Mouse (Mus musculus): ENCODE results near the gene Slc37a2.
A peak's percentile ranks its signal among the peaks of the same experiment; 100 is the strongest.

Slc37a2 gene

GRCm38 (mm10) chr9:37214327-37215060 lies 41.0 kb downstream of the Slc37a2 start:
- no peak for DNase-seq (ENCODE audit: low read depth, low spot score)

DNA sequence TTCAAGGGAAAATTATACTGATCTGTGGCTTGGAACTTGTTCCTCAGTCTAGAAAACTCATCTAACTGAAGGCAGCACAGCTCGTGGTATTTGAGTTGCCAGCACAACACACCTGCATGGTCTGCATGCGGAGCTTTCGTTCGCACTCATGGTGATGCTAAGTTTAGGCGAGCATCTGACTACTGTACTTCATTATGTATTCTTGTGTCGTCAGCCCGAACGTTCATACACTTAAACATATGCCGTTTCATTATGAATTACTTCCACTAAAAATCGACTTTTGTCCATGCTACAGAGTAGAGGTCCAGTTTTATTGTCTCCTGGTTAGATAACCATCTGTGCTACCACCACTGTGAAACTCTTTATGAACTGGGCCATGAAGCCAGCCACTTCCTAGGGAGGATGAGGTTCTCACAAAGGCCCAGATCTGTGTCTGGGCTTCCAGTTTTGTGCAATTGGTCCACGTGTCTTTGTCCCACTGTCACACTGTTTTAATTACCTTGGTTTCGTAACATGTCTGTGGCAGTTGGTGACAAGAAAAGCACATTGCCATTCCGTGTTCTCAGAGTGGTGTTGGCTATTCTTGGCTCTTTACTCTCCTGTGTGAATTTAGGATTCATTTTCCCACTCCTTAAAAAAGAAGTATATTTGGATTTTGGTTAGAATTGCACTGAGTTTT lies 42.3 kb downstream of the Slc37a2 start:
- DNase-seq (ENCODE audit: low read depth, low spot score) = no peak

GRCm38 (mm10) chr9:37207929-37208411 lies 47.6 kb downstream of the Slc37a2 start, which contains the start of gene Tmem218:
Gene Tmem218 (plus strand): TSS chr9:37208223.
- DNase-seq (ENCODE audit: low read depth, low spot score) = peak; percentile 100

GRCm38 (mm10) chr9:37203884-37204283 lies 51.7 kb downstream of the Slc37a2 start:
- DNase-seq (ENCODE audit: low read depth, low spot score) = no peak

DNA sequence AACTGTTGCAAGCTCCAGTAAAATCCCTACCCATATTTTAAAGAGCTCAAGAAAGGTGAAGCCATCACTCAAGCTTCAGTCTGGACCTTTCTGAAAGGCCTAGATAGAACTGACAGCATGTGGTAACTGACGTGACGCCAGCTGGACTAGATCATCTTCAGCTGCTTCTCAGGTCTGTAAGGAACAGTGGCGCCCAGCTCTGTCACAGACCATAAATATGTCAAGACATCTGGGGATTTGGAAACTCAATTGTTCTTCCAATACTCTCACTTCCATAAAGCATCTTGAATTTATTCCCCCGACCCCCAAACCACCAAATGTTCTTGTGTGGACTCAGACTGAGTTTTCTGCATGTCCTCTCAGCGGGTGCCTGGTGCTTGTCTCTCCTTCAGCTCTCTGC lies 55.1 kb downstream of the Slc37a2 start:
- no peak for DNase-seq (ENCODE audit: low read depth, low spot score)

GRCm38 (mm10) chr9:37197067-37197466 lies 58.5 kb downstream of the Slc37a2 start:
- DNase-seq (ENCODE audit: low read depth, low spot score) = no peak

DNA sequence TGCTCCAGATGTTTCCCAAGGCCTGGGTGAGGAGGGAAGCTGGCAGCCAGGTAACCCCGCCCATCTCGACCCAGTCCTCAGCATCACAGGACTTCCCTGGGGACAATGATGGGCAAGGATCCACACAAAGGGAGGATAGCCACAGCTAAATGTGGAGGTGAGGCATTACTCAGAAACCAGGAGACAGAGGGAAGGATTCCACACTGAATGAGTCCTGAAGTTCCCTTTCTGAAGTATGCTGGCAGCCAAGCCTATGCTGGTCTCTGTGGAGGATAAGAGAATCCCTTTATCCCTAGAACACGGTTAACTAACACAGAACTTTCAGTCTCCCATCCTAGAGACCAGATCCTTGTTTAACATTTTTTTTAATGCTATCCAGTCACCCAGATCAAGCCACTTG lies 67.5 kb downstream of the Slc37a2 start:
- DNase-seq (ENCODE audit: low read depth, low spot score) = no peak

GRCm38 (mm10) chr9:37187407-37187806 lies 68.1 kb downstream of the Slc37a2 start:
- DNase-seq (ENCODE audit: low read depth, low spot score) = no peak

DNA sequence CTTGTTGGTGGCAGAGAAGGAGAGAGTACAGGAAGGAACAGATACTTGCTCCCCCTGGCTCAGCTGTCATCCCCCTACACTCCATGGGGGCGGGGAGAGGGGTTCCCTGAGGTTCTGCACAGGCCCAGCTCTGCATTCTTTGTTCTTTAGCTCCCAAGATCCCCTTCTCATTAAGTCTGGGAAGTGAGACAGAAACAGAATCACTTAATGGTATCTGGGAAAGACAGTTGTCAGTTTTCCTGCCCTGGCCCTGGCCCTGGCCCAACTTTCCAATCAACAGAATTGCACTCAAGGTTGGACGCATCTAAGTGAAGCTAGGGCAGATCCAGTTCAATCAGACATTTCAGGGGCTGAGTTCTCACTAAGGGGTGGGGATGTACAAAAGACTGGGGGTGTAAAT lies 72.4 kb downstream of the Slc37a2 start:
- no peak for DNase-seq (ENCODE audit: low read depth, low spot score)

- DNase-seq (ENCODE audit: low read depth, low spot score) = no peak
Measured at GRCm38 (mm10) chr9:37181596-37181995, 73.9 kb downstream of the Slc37a2 start.

GRCm38 (mm10) chr9:37179596-37179995 lies 75.9 kb downstream of the Slc37a2 start:
- DNase-seq (ENCODE audit: low read depth, low spot score) = no peak

DNA sequence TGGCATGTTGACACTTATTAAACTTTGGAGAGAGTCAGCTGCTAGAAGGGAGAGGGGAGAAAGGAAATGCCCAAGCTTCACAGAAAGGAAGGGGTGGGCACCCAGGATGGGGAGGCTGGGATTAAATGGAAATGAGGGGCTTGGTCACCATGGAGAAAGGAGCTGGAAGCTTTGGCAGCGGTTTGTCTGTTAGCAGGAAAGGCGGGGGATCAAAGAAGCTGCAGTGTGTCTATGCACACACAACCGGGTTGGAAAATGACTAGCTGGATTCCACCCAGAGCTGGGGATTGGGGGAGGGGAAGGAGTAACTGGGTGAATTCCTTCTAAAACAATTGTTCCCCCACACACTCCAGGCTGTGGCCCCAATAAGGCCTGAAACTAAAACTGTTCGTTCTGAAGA lies 76.6 kb downstream of the Slc37a2 start:
- no peak for DNase-seq (ENCODE audit: low read depth, low spot score)

Data from skeletal muscle tissue, adult 2 months (tissue).